ENCODE assay signal across 22 mouse cellular contexts in the genomic region with DNA sequence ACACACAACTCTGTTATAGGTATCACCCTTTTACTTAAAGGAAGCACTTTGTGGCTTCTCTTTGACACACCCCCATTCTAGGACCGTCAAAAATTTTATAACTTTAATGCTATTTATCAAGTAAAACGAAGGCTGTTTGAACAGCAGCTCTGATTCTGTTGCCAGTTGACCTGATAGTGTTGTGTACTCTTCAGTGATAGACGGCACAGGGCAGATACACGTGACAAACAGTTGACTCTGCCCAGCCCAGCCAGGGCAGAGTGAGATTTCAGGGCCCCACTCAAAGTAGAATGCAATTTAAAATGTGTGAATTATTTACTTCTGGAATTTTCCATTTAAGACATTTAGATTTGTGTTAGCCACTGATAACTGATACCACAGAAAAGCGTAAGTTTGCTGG.
"Had no signal": no experiment of that assay in that cellular context is flagged by ENCODE, and none has a peak within 500 bp of the region (broad histone marks: within the 10 kb centered on the region; RNA-seq: fewer than 3 reads in every experiment).

No protein-coding gene starts in this region.

- H3K4me2 ChIP-seq: heart, embryonic 12.5 days; hindbrain, embryonic 13.5 days; hindbrain, embryonic 15.5 days; limb, embryonic 12.5 days; liver, embryonic 13.5 days had no signal

- H3K4me1 ChIP-seq: heart, embryonic 10.5 days; heart, embryonic 12.5 days; hindbrain, embryonic 13.5 days; hindbrain, embryonic 15.5 days; liver, embryonic 13.5 days had no signal

- H3K36me3 ChIP-seq: heart, embryonic 10.5 days; heart, embryonic 12.5 days; hindbrain, embryonic 13.5 days; hindbrain, embryonic 15.5 days; limb, embryonic 10.5 days; limb, embryonic 12.5 days; liver, embryonic 13.5 days had no signal

- ATAC-seq: forebrain, postnatal 0 days; hindbrain, postnatal 0 days; intestine, embryonic 16.5 days had no signal

- H3K27ac ChIP-seq: heart, embryonic 10.5 days; hindbrain, embryonic 13.5 days; hindbrain, embryonic 15.5 days; hindbrain, postnatal 0 days; kidney, postnatal 0 days; left cerebral cortex, adult 2 months; limb, embryonic 10.5 days; limb, embryonic 12.5 days; liver, embryonic 13.5 days had no signal

- H3K4me3 ChIP-seq: heart, embryonic 10.5 days; heart, embryonic 12.5 days; hindbrain, embryonic 13.5 days; hindbrain, embryonic 15.5 days; left cerebral cortex, adult 2 months; limb, embryonic 10.5 days; limb, embryonic 12.5 days; liver, embryonic 13.5 days had no signal

- H3K27me3 ChIP-seq: heart, embryonic 12.5 days; hindbrain, embryonic 13.5 days; hindbrain, embryonic 15.5 days; limb, embryonic 12.5 days; liver, embryonic 13.5 days had no signal

- H3K9me3 ChIP-seq: heart, embryonic 10.5 days; hindbrain, embryonic 13.5 days; hindbrain, embryonic 15.5 days; limb, embryonic 10.5 days; liver, embryonic 13.5 days had no signal

- H3K9ac ChIP-seq: forebrain, postnatal 0 days; heart, embryonic 12.5 days; hindbrain, embryonic 13.5 days; hindbrain, embryonic 15.5 days; limb, embryonic 12.5 days; liver, embryonic 13.5 days had no signal

- DNase-seq: forebrain, postnatal 0 days; gastrocnemius, postnatal 14 days; gastrocnemius, postnatal 36 days; heart, adult 11 months; heart, postnatal 14 days; heart, postnatal 36 days; kidney, adult 11 months; kidney, postnatal 14 days; kidney, postnatal 36 days; layer of hippocampus, adult 9-11 months; liver; liver, embryonic 13.5 days had no signal
